In genomic region chr4:148935211-148935610, GRCm38 (mm10) we compare ENCODE assay signal across 8 mouse cellular contexts.
DNase-seq lines count a peak whose midpoint lies in the region; ATAC-seq lines count a peak whose summit lies in the region.

No protein-coding gene starts in this region.

- 26% methylated on average over 13 of the region's 13 CpGs for WGBS in limb, embryonic 11.5 days
- WGBS in midbrain, embryonic 16.5 days, result 27% methylated on average over 13 of the region's 13 CpGs

- H3K9ac ChIP-seq in limb, embryonic 11.5 days (ENCODE audit: low read length), result 0 out of 2 replicates have a peak overlapping the region, but pooled peaks have one; percentile 17
- H3K9ac ChIP-seq in midbrain, embryonic 16.5 days (ENCODE audit: low read depth, low read length), result no peak overlapping the region

- DNase-seq in right cerebral cortex, postnatal 10 days (ENCODE audit: low spot score in 2 of 2), result peak; percentile 50 to 53
- no peak for DNase-seq in right cerebral cortex, postnatal 4 days
- DNase-seq in heart, postnatal 25 days (ENCODE audit: low spot score), result peak; percentile 49
- no peak for DNase-seq in limb, embryonic 11.5 days (ENCODE audit: low spot score)
- DNase-seq in spleen, postnatal 10 days (ENCODE audit: low spot score in 2 of 2), result no peak
- no peak for DNase-seq in kidney, postnatal 36 days
- no peak for DNase-seq in Muller cell, postnatal 12 days (ENCODE audit: inconsistent ontology term)

- H3K4me2 ChIP-seq in limb, embryonic 11.5 days (ENCODE audit: low read depth, severe bottlenecking), result no peak overlapping the region
- no peak overlapping the region for H3K4me2 ChIP-seq in midbrain, embryonic 16.5 days (ENCODE audit: low read length)

- no peak overlapping the region for H3K4me3 ChIP-seq in limb, embryonic 11.5 days (ENCODE audit: low read depth, low read length)
- no peak overlapping the region for H3K4me3 ChIP-seq in midbrain, embryonic 16.5 days (ENCODE audit: low read depth, low read length)

- H3K27ac ChIP-seq in limb, embryonic 11.5 days (replicated peaks; ENCODE audit: low read depth, low read length), result no peak overlapping the region
- 0 out of 2 replicates have a peak overlapping the region, but pooled peaks have one; percentile 17 for H3K27ac ChIP-seq in midbrain, embryonic 16.5 days (ENCODE audit: low read length)

- intact Hi-C loops in heart, postnatal 25 days (cut with DNase I), result no loop called here

- H3K4me1 ChIP-seq in limb, embryonic 11.5 days (ENCODE audit: control insufficient read depth, insufficient read depth, low read length), result peaks cover 22% of the 10 kb centered on the region
- H3K4me1 ChIP-seq in midbrain, embryonic 16.5 days (ENCODE audit: control insufficient read depth, insufficient read depth, low read length), result peaks cover 18% of the 10 kb centered on the region; the same call in 1 of the 2 replicates

- H3K36me3 ChIP-seq in limb, embryonic 11.5 days (ENCODE audit: control insufficient read depth, insufficient read depth, low read length), result no peaks in the 10 kb centered on the region
- no peaks in the 10 kb centered on the region for H3K36me3 ChIP-seq in midbrain, embryonic 16.5 days (ENCODE audit: control insufficient read depth, insufficient read depth, low read length)

- no peaks in the 10 kb centered on the region; the same call in 1 of the 2 replicates for H3K27me3 ChIP-seq in limb, embryonic 11.5 days (ENCODE audit: control insufficient read depth, insufficient read depth, low read length)
- H3K27me3 ChIP-seq in midbrain, embryonic 16.5 days (ENCODE audit: control insufficient read depth, insufficient read depth, low read depth, low read length), result peaks cover 12% of the 10 kb centered on the region

- no peak for ATAC-seq in limb, embryonic 11.5 days (ENCODE audit: insufficient number of reproducible peaks, low FRiP score, low TSS enrichment, low read depth)
- ATAC-seq in midbrain, embryonic 16.5 days, result 0 out of 2 replicates have a peak, but pooled peaks have one; percentile 19

- no peaks in the 10 kb centered on the region for H3K9me3 ChIP-seq in limb, embryonic 11.5 days (ENCODE audit: control insufficient read depth, low read length)
- H3K9me3 ChIP-seq in midbrain, embryonic 16.5 days (replicated peaks; ENCODE audit: control insufficient read depth, low read length, poor library complexity, severe bottlenecking), result no peaks in the 10 kb centered on the region

Comparison
In these comparisons a context has a peak if more than half of its experiments do, and no peak if none do; other contexts are left out.
1. DNase-seq: peak in right cerebral cortex, postnatal 10 days (2 of 2) and heart, postnatal 25 days (single experiment); none in right cerebral cortex, postnatal 4 days (single experiment), limb, embryonic 11.5 days (single experiment), spleen, postnatal 10 days (0 of 2), kidney, postnatal 36 days (0 of 2) and Muller cell, postnatal 12 days (single experiment).